Mouse (Mus musculus) erythroblast, embryonic 14.5 days (primary cell): ENCODE measurements at regions not wholly inside any gene's neighbourhood (a gene's known extent, or its start where the extent isn't known, plus 50 kb on each side); places are given as distances from the start of the nearest gene placed in this dataset.

Experiments
- GATA1 ChIP-seq: IDR thresholded peaks from 2 replicates; pipeline ENCODE4 v1.6.1; 2012; ENCODE audit warnings: low read length, inconsistent platforms, mixed read lengths
- TAL1 ChIP-seq: IDR thresholded peaks from 3 replicates; pipeline ENCODE4 v1.6.1; 2012; ENCODE audit warnings: low read length, inconsistent platforms, mixed read lengths

DNA sequence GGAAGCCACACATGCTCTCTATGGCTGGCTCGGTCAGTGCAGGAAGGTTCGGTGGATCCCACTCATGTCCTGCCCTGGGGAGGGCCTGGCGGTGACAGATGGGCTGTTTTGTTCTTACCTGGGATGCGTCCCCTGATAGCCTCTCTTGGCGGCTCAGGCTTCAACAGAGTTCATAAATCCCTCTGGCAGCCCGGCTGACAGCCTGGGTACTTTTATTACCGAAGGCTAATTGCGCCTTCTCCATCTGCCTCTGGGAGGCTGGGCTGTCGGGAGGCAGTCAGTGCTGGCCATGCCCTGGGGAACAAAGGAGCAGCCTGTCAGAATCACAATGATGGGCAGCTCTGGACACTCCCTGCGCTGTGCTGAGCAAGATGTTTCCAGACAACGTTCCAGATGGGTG, 196.5 kb upstream of the Kcnab2 start:
- no peak for TF ChIP-seq GATA1
- no peak for TF ChIP-seq TAL1
